Mouse (Mus musculus) lung, adult 18-20 months (tissue): ENCODE results near the gene Fgfr2.

Experiments used
- DNase-seq, 2 experiments: peaks; one replicate each; pipeline ENCODE4 v3.0.0; 2022; ENCODE audit warnings: mixed read lengths in 2 of 2

Fgfr2 gene

DNA sequence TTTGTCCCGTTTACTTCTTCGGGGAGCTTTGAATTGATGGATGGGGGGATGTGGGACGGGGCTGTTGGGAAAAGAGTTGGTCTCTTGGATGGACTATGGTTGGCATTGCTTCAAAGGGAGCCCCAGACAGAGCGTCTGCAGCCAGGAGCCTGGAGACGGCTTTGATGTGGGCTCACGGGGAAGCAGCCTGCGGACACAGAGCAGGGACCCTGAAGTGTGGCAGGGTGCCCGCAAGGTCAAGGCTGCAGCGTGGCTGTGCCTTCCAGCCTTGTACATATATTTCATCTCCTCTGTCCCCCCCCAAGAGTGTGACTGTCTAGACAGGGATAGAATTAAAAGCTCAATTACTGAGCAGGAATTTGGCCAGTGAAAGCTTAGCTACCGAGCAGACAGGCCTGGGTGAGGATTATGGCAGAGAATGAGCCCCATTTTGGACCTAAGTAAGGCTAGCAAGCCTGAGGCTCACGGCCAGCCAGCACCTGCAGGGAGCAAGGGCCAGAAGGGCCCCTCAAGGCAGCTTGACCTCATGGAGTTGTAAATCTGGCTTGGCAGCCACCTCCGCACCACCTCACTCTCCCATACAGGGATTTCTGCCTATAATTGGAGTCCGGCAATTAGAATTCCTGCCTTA is 2146.7 kb downstream of the Fgfr2 start:
- no peak for DNase-seq

DNA sequence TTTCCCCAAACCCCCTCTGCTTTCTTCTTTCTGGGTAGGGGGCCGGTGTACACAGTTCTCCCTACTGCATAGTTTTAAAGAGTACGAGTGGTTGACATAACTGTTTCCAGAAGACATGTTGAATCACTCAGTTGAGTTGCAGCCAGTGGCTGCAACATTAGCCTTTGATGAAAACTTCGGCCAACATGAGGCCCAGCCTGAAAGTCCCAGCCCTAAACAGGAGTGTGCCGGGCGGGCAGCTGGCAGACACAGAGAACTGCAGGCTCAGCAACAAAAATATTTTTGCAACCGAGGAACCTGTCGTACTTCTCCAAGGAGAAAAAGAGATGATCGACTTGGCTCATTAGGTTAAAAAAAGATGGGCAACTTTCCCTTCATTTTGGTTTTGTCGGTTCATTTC is 2150.4 kb downstream of the Fgfr2 start:
- no peak for DNase-seq

DNA sequence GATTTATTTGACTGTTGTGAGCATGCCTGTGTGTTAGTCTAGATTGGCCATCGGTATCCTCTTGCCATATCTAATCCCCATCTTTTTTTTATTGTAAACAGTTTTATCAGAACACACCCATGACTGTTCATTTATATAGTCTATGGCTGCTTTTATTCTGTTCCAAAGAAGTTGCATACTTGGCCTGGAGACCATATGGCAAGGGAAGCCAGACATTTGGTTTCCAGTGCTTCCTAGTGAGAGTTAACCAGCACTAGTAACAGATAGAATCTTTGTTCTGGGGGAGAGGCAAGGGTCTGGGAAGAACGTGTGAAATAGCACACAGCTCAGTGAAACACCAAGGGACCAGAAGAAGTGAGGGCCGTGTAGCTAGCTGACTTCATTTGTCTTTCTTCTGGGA is 2153.6 kb downstream of the Fgfr2 start:
- DNase-seq: no peak

DNA sequence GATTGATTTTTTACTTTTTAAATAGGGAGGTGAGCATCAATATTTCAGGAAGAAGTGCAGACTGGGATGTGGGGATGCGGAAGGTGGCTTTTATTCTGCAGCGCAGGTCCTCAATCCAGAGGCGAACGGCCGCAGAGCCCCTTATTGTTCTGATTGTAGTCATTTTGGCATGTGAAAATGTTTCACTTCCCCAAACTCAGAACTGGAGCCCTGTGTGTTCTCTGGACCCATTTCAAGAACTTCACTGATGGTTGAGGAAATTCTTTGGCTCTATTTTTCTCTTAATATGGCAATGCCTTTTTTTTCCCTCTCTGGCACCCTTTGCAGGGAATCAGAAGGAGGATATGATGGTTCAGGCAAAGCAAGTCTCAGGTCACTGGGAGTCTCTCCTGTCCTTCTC is 2154.1 kb downstream of the Fgfr2 start:
- no peak for DNase-seq

DNA sequence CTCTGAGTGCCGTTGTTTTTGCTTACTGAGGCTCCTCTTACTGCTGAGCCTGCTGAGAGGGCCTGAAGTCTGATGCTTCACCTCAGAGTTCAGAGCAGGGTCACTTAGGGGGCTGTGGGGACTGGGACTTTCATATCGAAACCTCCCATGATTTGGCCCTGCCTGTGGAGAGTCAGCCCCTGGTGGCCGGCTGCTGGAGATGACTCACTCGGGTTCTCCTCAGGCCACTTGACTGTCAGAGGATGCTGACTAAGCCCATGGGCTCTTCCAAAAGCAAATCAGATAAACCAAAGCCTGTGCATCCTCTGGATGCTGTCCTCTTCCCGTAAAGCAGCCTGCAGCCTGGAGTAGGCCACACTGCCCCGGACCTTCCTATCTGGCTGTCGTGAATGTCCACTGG is 2154.6 kb downstream of the Fgfr2 start:
- no peak for DNase-seq

DNA sequence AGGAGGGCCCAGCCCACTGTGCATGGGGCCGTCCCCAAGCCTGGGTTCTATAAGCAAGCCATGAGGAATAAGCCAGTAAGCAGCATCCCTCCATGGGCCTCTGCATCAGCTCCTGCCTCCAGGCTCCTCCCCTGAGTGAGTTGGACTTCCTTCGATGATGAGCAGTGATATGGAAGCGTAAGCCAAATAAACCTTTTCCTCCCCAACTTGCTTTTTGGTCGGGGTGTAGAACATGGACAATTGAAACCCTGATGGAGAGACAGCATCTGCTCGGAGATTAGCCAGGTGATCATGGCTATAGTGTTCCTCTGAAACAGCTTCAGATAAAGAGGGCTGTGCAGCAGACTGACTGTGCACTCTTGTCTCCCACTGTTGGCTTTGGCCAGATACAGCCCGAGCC is 2155.2 kb downstream of the Fgfr2 start:
- DNase-seq: no peak

DNA sequence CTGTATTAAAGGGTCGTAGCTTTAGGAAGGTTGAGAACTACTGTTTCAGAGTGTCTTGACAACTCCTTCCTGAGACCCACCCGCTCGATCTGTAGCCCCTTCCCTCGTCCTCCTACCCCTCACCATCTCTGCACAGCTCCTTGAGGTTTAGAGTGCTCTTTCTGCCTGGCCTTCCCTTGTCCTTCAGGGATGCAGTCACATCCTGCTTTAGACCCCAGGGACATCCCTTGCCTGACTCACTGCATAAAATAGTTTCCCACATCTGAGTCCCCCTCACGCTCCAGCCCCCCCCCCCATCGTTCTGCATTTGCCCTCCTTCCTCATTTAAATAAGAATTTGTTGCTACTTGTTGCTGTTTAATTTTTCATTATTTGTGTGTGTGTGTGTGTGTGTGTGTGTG is 2156.3 kb downstream of the Fgfr2 start:
- DNase-seq: no peak

DNA sequence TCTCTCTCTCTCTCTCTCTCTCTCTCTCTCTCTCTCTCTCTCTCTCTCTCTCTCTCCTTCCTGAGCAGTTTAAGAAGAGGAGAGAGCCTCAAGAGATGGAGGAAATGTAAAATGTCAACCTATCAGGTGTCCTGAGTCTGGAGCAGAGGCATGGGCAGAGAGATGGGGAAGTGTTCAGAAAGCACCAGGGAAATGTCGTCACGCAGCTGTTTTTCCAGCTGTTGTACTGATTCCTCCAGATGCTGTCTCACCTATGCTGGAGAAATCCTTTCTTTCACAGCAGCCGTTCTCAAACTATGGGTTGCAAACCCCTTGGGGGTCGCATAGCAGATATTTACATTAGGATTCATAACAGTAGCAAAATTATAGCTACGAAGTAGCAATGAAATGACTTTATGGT is 2156.7 kb downstream of the Fgfr2 start:
- no peak for DNase-seq

DNA sequence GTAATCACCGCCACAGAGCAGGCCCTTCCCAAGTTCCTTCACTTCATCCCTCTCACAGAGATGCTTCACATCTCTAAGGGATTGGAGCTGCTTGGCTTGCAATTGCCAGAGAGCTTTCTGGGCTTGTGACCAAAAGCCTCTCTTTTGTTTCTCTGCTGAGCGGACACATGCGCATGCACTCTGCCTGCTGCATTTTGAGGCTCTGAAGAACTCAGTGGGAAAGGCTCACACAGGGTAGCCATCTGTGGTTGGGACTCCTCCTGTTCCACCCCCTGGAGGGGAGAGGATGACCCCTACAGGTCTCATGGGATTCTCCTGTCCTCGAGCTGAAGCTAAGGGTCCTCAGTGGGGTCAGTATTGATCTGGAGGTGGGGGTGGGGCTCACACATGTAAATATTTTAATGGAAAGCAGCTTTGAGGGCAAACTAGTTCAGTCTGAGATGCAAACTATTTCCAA is 2157.2 kb downstream of the Fgfr2 start:
- no peak for DNase-seq

DNA sequence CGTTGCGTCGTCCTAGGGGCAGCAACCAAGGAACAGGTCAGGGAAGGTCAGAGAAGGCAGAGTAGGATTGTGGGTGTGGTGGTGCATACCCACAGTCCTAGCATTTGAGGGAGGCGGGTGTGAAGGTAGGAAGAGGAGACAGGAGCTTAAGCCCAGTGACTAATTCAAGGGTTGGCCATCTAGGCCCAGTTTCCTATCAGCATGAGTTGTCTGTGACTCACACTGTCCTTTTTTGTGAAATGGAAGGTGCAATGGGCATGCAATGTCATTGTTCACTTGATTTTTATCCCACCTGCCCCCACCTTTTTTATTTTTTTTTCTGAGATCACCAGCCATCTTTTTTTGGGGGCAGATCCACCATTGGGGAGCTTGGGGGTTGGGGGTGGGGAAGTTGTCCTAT is 2157.8 kb downstream of the Fgfr2 start:
- no peak for DNase-seq

DNA sequence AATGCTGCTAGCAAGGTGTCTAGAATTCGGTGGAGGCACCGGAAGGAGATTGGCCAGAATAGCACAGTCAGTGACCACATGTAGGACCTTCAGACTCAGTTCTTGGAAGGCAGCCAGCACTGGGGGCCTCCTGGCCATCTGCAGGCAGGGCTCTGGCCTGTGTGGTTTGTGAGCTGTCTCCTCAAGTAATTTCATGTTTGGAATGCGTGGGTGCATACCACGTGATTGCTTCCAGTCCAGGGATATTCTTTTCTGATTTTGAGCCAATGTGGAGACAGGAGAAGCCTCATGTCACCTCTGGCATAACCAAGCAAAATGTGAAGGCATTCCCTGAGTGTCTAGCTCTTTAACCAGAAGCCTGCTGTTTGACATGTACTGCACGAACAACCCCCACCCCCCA is 2158.5 kb downstream of the Fgfr2 start:
- peak; percentile 34 to 38 for DNase-seq

DNA sequence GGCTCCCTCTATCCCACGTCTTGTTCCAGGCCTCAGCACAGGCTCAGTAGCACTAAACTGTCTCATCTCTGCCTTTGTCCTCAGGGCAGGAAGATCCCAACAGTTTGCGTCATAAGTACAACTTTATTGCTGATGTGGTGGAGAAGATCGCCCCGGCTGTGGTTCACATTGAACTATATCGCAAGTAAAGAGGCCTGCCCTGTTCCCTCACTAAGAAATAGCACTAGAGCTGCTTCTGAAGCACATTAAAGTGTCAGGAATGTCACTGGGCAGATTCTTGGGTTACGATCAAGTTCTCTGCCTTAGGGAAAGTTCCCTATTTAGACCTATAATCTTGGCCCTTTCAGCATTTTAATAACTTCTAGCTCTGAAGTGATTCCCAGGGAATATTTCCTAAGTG is 2161.7 kb downstream of the Fgfr2 start:
- DNase-seq: no peak

DNA sequence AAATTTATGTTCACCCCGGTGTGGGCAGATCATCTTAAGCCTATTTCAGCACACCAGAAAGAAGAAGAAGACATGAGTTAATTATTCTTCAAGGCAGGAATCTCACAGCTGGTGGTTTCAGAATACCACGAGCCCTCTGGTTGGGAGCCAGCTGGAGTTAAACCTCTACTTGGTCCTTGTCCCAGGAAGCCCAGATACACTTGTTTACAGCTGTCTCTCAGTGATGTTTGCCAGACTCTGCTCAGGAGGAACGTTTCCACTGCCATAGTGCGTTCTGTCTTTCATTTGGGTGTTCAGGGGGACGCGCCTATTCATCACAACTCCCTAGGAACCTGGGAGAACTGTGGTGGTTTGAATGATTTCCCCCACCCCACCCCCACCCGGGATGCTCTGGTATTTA is 2163.3 kb downstream of the Fgfr2 start:
- DNase-seq: peak; percentile 39 to 52

DNA sequence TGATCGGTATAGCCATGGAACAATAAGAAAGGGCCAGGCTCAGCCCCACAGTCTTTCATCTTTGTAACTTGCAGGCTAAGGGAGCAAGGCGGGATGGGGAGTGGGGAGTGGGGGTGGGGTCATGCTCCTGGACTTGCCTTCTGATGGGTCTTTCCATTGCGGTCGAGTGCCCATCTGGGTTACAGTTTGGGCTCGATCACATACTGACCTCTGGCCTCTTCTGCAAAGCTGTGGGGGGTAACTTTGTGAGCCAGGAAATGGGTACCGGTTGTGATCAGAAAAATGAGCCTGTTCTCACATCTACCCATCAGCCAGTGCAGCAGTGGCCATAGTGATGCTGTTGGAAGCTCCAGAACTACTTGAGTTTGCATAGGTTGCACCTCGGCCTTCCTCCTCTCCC is 2164.6 kb downstream of the Fgfr2 start:
- no peak for DNase-seq

DNA sequence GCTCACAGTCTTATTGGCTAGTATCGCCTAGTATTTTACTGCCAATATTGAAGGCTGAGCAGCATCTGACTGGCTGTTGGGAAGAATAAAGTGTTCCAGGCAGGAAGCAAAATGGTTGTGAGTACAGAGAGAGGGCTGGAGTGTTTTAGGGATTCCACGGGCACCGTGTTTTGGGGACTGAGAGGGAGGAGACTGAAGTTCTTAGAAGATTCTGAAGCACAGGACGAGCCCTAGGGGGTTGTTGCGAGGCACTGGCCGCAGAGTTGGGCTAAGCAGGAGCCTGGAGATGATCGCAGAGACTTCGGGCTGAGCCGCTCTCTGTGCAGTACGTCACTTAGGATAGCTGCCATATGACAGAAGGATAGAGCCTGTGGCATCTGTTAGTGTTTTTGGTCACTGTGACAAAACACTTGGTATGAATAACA is 2169.0 kb downstream of the Fgfr2 start:
- no peak for DNase-seq

DNA sequence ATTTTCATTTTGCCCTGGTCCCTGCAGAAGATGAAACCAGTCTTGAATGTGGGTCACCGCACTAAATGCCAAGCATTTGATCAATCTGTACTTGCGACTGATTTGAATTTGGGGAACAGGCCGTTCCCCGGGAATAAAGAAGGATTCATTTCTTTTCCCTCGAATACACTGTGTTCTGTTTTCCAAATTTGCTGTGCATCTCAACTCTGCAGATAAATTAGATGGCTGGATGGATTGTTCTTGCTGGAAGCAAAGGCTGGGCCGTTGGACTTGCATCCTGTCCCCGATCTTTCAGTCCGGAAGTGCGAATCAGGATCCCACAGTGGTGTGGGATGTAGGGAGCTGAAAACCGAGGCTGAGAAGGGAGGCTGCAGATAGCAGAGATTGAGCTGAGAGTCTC is 2169.8 kb downstream of the Fgfr2 start:
- DNase-seq: no peak

DNA sequence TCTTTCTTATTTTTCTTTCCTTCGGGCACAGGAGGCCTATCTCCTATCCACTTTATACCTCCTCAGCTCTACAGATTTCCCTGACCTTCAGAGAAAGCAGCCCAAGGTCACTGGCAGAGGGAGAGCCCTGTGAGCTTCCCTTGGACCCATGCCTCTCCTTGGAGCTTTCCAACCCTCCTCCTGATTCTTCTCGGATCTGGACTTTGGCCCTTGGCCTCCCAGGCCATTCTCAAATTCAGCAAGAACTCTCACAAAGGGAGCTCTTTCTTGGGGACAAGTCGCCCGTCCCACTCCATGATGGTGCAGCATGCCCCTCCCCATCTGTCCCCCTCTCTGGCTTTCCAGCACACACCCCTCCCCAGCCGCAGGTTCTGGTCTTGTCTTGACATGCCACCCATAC is 2172.1 kb downstream of the Fgfr2 start:
- DNase-seq: no peak

DNA sequence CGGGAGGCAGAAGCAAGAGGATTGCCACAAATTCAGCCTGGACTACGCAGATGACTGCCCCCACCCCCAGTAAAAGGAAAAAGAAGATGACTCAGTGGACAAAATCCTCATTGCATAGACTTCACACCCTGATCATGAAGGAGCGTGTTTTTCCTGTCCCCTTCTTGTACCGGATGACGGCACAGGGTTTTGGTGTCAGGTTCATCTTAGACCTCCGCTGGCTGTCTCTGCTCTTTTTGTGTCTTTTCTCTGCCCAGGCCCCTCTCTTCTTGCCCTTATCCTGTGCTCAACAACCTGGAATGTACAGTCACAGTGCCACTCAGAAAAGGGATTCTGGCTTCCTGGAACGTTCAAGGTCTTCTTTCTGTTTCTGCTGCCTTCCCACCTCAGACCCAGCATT is 2172.7 kb downstream of the Fgfr2 start:
- DNase-seq: no peak

DNA sequence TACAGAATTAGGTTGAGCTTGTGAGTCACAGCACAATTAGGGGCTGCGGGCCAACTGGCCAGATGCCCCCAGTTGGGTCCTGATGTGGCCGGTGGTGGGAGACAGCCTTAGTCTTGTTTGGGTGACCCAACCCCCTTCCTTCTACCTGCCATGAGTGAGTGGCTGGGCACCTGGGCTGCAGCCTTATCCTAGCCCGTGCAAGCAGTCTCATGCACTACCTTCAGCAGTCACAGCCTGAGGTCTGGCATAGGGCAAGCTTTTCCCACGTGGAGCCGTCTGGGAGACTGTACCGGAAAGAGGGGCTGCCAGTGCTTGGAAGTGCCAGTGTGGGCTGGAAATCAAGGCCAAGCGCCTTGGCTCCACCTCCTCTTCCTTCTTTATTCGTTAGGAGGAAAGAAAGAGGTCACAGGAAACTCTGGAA is 2173.8 kb downstream of the Fgfr2 start:
- peak in 1 of 2 experiments; percentile 46 for DNase-seq

DNA sequence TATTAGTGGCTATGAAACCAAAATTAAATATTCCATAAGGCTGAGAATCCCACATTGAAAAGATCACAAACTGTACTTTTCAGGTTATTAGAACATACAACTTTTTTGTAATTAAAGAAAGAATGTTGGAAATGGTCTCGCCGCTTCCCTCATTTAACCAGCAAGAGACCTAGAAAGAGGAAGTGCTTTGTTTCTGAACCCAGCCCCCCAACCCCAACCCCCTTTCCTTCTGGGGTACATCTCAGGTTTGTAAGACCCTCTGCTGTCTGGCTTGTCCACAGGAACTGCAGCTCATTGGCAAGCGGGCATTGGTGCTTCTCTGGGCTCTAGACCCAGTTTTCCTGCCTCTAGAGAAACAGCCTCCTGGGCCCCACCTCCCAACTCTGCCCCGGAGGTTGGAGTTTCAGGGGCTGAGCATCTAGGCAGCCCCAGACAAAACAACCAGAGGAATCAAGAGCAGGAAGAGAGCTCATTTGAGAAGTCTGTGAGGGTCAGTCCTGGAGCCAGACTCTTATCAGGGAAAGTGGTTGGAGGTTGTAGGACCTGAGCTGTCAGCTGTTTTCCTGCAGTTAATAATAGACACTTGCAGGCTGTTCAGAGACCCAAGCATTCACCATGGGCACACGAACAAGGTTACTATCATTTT is 2174.5 kb downstream of the Fgfr2 start:
- DNase-seq: no peak

DNA sequence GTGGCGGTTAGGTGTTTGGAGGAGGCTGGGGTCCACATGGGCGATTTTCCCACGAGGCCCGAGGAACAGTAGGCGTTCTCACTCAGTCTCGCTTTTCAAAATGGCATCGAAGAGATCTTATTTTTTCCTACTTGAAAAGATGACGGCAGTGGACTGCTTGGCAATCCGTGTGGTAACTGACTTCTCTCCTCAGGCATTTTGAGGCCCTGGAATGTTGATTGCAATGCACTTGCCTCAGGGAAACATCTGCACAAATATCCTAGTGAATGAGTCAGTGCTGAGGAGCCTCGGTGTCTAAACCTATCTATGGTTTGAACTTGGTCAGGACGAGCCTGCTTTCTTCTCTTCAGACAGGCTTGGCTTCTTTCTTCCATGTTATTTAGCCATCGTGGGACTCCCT is 2176.8 kb downstream of the Fgfr2 start:
- no peak for DNase-seq

DNA sequence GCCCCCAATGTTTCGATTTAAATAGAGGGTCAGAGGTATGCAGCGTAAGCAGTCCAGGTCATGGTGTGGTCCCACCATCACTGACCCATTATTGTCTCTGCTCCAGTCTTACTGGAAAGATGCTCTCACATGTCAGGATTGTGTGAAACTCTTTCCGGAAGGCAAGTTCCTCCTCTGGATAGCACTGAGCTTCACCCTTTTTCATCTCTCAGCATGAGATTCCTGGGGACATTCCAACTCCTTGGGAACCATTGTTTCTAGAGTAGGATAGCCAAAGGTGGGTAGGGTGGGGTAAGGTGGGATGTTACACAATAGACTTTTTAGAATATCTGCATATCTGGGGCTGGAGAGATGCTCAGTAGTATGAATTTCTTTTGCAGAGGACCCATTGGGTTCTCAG is 2177.4 kb downstream of the Fgfr2 start:
- no peak for DNase-seq

DNA sequence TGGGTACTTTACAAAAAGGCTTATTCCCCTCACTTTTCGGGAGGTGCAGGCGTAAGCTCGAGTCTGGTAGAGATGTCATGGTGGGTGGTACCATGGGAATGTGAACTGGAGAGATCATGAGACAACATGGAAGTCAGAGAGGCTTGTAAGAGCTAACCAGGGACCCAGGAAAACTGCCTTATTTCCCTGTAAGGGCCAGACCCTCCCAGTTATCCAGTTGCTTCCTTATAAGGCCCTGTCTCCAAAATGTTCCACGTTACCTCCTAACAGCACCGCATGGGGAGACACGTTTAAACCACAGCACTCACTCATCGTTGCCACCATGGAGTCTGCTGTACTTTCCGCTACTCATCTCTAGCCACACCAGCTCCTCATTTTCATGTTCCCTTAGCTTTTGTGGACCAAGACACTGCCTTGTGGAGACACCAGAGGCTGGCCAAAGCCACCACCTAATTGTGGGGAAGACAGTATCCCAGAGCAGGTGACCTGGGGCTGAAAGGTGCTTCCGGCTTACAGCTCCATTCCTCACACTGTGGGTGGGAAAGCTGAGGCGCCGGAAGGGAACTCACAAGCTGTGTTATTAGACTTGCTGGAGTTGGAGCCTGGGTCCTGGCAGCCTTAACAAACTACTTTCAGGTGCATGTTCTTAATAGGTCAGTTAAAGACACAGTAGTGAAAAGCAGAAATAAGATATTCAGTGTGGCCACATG is 2178.2 kb downstream of the Fgfr2 start:
- no peak for DNase-seq

DNA sequence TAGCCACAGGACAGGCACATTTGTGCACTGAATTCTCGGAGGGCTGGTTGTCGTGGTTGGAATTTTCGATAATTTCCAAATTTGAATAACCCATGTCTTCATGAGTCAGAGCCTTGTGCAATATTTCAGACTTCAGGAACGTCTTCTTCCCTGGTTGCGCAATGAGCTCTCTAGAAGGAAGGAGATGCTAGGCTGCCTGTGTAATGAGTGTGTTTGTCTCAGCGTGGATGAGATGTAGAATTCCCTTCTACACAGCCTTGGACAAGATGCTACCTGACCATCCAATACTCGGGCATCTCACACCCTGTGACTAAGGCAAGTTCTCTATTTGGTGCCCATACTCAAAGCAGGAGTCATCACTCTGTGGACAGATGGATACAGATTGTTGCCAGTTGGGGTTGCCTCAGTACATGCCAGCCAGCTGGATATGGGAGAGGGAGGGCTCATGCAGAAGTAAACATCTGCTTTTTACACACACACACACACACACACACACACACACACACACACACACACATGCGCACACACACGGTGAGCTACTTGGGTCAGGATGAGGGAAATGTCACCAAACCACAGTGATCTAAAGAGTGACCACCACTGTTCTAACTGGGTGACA is 2179.8 kb downstream of the Fgfr2 start:
- peak in 1 of 2 experiments; percentile 37 for DNase-seq
